Comparison of ENCODE assay signal across 17 mouse cellular contexts in genomic region chr1:80260443-80260842, GRCm38 (mm10). TPM values are rescaled to one million over a fixed set of nuclear protein-coding genes. Genes with fewer than 3 reads are reported as not detected.
"Had no signal": no experiment of that assay in that cellular context is flagged by ENCODE, and none has a peak within 500 bp of the region (broad histone marks: within the 10 kb centered on the region; RNA-seq: fewer than 3 reads in every experiment).

No protein-coding gene starts in this region.

- H3K9me3 ChIP-seq: limb, embryonic 13.5 days; liver, embryonic 15.5 days; megakaryocyte, embryonic 14.5 days had no signal

- H3K27me3 ChIP-seq: limb, embryonic 13.5 days; liver, embryonic 15.5 days; megakaryocyte, embryonic 14.5 days had no signal

- H3K4me3 ChIP-seq: limb, embryonic 13.5 days; liver, embryonic 15.5 days; megakaryocyte, embryonic 14.5 days had no signal

- ATAC-seq: midbrain, embryonic 16.5 days had no signal

- H3K4me2 ChIP-seq: limb, embryonic 13.5 days; liver, embryonic 15.5 days; lung, embryonic 14.5 days; midbrain, embryonic 11.5 days had no signal

- H3K27ac ChIP-seq: kidney, postnatal 0 days; limb, embryonic 13.5 days; liver, embryonic 15.5 days; macrophage had no signal

- H3K4me1 ChIP-seq: limb, embryonic 13.5 days; liver, embryonic 15.5 days had no signal

- H3K9ac ChIP-seq: limb, embryonic 13.5 days; liver, embryonic 15.5 days; lung, embryonic 14.5 days had no signal

- DNase-seq: kidney, adult 11 months; kidney, adult 9 months; kidney, postnatal 36 days; left cerebral cortex, postnatal 4 days; lung, embryonic 14.5 days; lung, postnatal 10 days; right cerebral cortex, postnatal 14 days; thymus, postnatal 36 days had no signal

RNA-seq across cellular contexts. Expression of gene Fam124b, which starts 42.2 kb away (rescaled TPM):
- total RNA-seq: liver, adult 2 months had no signal
- polyA plus RNA-seq: liver, adult 2 months; liver, embryonic 15.5 days; macrophage; small intestine, adult 2 months had no signal
